Comparison of ENCODE assay signal across 8 mouse cellular contexts in the genomic region with DNA sequence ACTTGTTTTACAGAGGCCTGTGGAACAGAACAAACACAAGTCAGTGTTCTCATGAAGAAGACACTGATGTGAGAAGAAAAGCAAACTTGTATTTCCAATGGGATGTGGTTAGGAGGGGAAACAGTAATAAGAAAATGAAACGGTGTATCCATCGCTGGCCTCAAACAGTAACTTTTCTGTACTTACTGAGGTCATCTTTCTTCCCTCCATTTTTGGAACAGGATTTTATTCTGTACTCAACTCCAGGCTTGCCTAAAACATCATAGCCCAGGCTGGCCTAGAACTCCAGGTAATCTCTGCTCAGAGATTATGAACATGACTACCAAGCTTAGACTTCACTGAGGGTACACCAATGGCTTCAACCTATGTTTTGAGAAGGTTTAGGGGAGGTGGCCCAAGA. TPM values are rescaled to one million over a fixed set of nuclear protein-coding genes. Genes with fewer than 3 reads are reported as not detected.
DNase-seq lines count a peak whose midpoint lies in the region; ATAC-seq and TF ChIP-seq lines count a peak whose summit lies in the region.

No protein-coding gene starts in this region.

- no peaks in the 10 kb centered on the region for H3K27me3 ChIP-seq in megakaryocyte, embryonic 14.5 days (replicated peaks)
- no peaks in the 10 kb centered on the region for H3K27me3 ChIP-seq in forebrain, embryonic 13.5 days
- no peaks in the 10 kb centered on the region for H3K27me3 ChIP-seq in liver, adult 2 months (ENCODE audit: control insufficient read depth, insufficient read depth, low read length)
- H3K27me3 ChIP-seq in stomach, embryonic 16.5 days (ENCODE audit: control insufficient read depth, insufficient read depth, low read length), result no peaks in the 10 kb centered on the region

- no peaks in the 10 kb centered on the region for H3K79me2 ChIP-seq in liver, adult 2 months (ENCODE audit: control insufficient read depth, insufficient read depth, low read length)

- no peaks in the 10 kb centered on the region for H3K9me3 ChIP-seq in megakaryocyte, embryonic 14.5 days
- no peaks in the 10 kb centered on the region for H3K9me3 ChIP-seq in forebrain, embryonic 13.5 days (replicated peaks)
- H3K9me3 ChIP-seq in stomach, embryonic 16.5 days (replicated peaks; ENCODE audit: control insufficient read depth, low read length), result no peaks in the 10 kb centered on the region

- peaks cover 63% of the 10 kb centered on the region for H3K4me1 ChIP-seq in megakaryocyte, embryonic 14.5 days
- peaks cover 59% of the 10 kb centered on the region for H3K4me1 ChIP-seq in forebrain, embryonic 13.5 days
- peaks cover 8% of the 10 kb centered on the region for H3K4me1 ChIP-seq in liver, adult 2 months (ENCODE audit: control insufficient read depth, insufficient read depth, low read length)
- H3K4me1 ChIP-seq in stomach, embryonic 16.5 days (ENCODE audit: control insufficient read depth, insufficient read depth, low read length), result peaks cover 16% of the 10 kb centered on the region

- no peak for DNase-seq in liver, adult 2 months (ENCODE audit: extremely low read depth, low read depth, low spot score)
- DNase-seq in left cerebral cortex, adult 8-10 months (ENCODE audit: low spot score in 2 of 2), result no peak

- H3K27ac ChIP-seq in forebrain, embryonic 13.5 days, result no peak overlapping the region
- no peak overlapping the region; the same call in 1 of the 2 replicates for H3K27ac ChIP-seq in liver, adult 2 months (replicated peaks; ENCODE audit: insufficient read depth, low read depth, low read length)
- H3K27ac ChIP-seq in stomach, embryonic 16.5 days (ENCODE audit: low read length), result no peak overlapping the region

- peak overlapping the region; percentile 97 for H3K4me3 ChIP-seq in megakaryocyte, embryonic 14.5 days (replicated peaks)
- peak overlapping the region; percentile 92 for H3K4me3 ChIP-seq in forebrain, embryonic 13.5 days
- peak overlapping the region; percentile 98 for H3K4me3 ChIP-seq in liver, adult 2 months (ENCODE audit: insufficient read depth, low read depth, low read length)
- peak overlapping the region; percentile 86 for H3K4me3 ChIP-seq in stomach, embryonic 16.5 days (replicated peaks; ENCODE audit: low read length)

- TF ChIP-seq CTCF in liver, adult 2 months (IDR thresholded peaks at IDR 0.05; ENCODE audit: low read depth, low read length), result no peak

- peak overlapping the region; percentile 95 for H3K9ac ChIP-seq in forebrain, embryonic 13.5 days
- H3K9ac ChIP-seq in liver, adult 2 months (ENCODE audit: low read depth, low read length), result peak overlapping the region; percentile 14; the same call in 1 of the 2 replicates
- peak overlapping the region; percentile 90 for H3K9ac ChIP-seq in stomach, embryonic 16.5 days (ENCODE audit: low read length)

- H3K4me2 ChIP-seq in forebrain, embryonic 13.5 days, result peak overlapping the region; percentile 81
- peak overlapping the region; percentile 64 for H3K4me2 ChIP-seq in stomach, embryonic 16.5 days (ENCODE audit: low read depth, low read length)

- peaks cover 82% of the 10 kb centered on the region for H3K36me3 ChIP-seq in megakaryocyte, embryonic 14.5 days (replicated peaks; ENCODE audit: low read length)
- peaks cover 77% of the 10 kb centered on the region for H3K36me3 ChIP-seq in forebrain, embryonic 13.5 days (ENCODE audit: poor library complexity, severe bottlenecking)
- peaks cover 46% of the 10 kb centered on the region for H3K36me3 ChIP-seq in liver, adult 2 months (ENCODE audit: control insufficient read depth, insufficient read depth, low read length)
- peaks cover 50% of the 10 kb centered on the region for H3K36me3 ChIP-seq in stomach, embryonic 16.5 days (ENCODE audit: control insufficient read depth, insufficient read depth, low read length)

- no peak for ATAC-seq in megakaryocyte, adult 5-6 weeks (ENCODE audit: poor library complexity, severe bottlenecking)
- no peak for ATAC-seq in forebrain, embryonic 13.5 days
- no peak for ATAC-seq in stomach, embryonic 16.5 days (ENCODE audit: insufficient read depth, low FRiP score)
- ATAC-seq in megakaryocyte progenitor cell, adult 5-6 weeks (replicated peaks; ENCODE audit: poor library complexity), result no peak
- ATAC-seq in erythroid progenitor cell, adult 5-6 weeks (replicated peaks; ENCODE audit: low FRiP score, poor library complexity, severe bottlenecking), result no peak

- WGBS in forebrain, embryonic 13.5 days, result 94% methylated on average over 2 of the region's 2 CpGs
- 82% methylated on average over 2 of the region's 2 CpGs for WGBS in liver, adult 2 months
- WGBS in stomach, embryonic 16.5 days, result 82% methylated on average over 2 of the region's 2 CpGs

- no peak for TF ChIP-seq POLR2A in liver, adult 2 months (IDR thresholded peaks at IDR 0.05; ENCODE audit: extremely low read depth, insufficient read depth, low read length)

RNA-seq across cellular contexts. Expression of a gene that starts 1.1 kb away (rescaled TPM):
- polyA plus RNA-seq in megakaryocyte, embryonic 14.5 days (2012; ENCODE audit: insufficient read depth, low replicate concordance), result 338 and 623 TPM in 2 replicates
- 35.6 and 36.9 TPM in 2 replicates for total RNA-seq in megakaryocyte, adult 5-6 weeks (2015)
- total RNA-seq in megakaryocyte, adult 5-6 weeks (2017), result 27.6 and 29.5 TPM in 2 replicates
- 93.9 and 114 TPM in 2 replicates for polyA plus RNA-seq in forebrain, embryonic 13.5 days (2015; fragmentation: Nextera tagmentation; extraction: Ambion mirVana)
- total RNA-seq in liver, adult 2 months (2014; rRNA removed), result 28.2 and 40.7 TPM in 2 replicates
- polyA plus RNA-seq in liver, adult 2 months (2012; rRNA removed), result 52.0 and 68.4 TPM in 2 replicates
- 106 and 122 TPM in 2 replicates for polyA plus RNA-seq in stomach, embryonic 16.5 days (2015; fragmentation: Nextera tagmentation; extraction: Ambion mirVana)
- 30.2 and 34.4 TPM in 2 replicates for total RNA-seq in megakaryocyte progenitor cell, adult 5-6 weeks (2015)
- total RNA-seq in megakaryocyte progenitor cell, adult 5-6 weeks (2017), result 26.2 and 26.3 TPM in 2 replicates
- 273 and 355 TPM in 2 replicates for total RNA-seq in erythroid progenitor cell, adult 5-6 weeks (2015; ENCODE audit: low replicate concordance)
- 296 and 306 TPM in 2 replicates for total RNA-seq in erythroid progenitor cell, adult 5-6 weeks (2017; ENCODE audit: low replicate concordance)
- 10 to 100 TPM; 72.4 to 90.1 (median 79.4) TPM for total RNA-seq in left cerebral cortex, adult 8-10 months (2022)

RNA-seq across cellular contexts. Expression of a gene that starts 7.3 kb away (rescaled TPM):
- 235 and 510 TPM in 2 replicates for polyA plus RNA-seq in megakaryocyte, embryonic 14.5 days (2012; ENCODE audit: insufficient read depth, low replicate concordance)
- 163 and 187 TPM in 2 replicates for total RNA-seq in megakaryocyte, adult 5-6 weeks (2015)
- 821 and 830 TPM in 2 replicates for total RNA-seq in megakaryocyte, adult 5-6 weeks (2017)
- polyA plus RNA-seq in forebrain, embryonic 13.5 days (2015; fragmentation: Nextera tagmentation; extraction: Ambion mirVana), result 549 and 569 TPM in 2 replicates
- 411 and 458 TPM in 2 replicates for total RNA-seq in liver, adult 2 months (2014; rRNA removed)
- polyA plus RNA-seq in liver, adult 2 months (2012; rRNA removed), result 308 and 349 TPM in 2 replicates
- 1,028 and 1,118 TPM in 2 replicates for polyA plus RNA-seq in stomach, embryonic 16.5 days (2015; fragmentation: Nextera tagmentation; extraction: Ambion mirVana)
- 1,060 and 1,133 TPM in 2 replicates for total RNA-seq in megakaryocyte progenitor cell, adult 5-6 weeks (2015)
- 4,756 and 5,574 TPM in 2 replicates for total RNA-seq in megakaryocyte progenitor cell, adult 5-6 weeks (2017)
- total RNA-seq in erythroid progenitor cell, adult 5-6 weeks (2015; ENCODE audit: low replicate concordance), result 261 and 337 TPM in 2 replicates
- total RNA-seq in erythroid progenitor cell, adult 5-6 weeks (2017; ENCODE audit: low replicate concordance), result 660 and 677 TPM in 2 replicates
- 100 to 1,000 TPM; 333 to 426 (median 383) TPM for total RNA-seq in left cerebral cortex, adult 8-10 months (2022)

RNA-seq across cellular contexts. Expression of a gene that starts 8.1 kb away (rescaled TPM):
- polyA plus RNA-seq in megakaryocyte, embryonic 14.5 days (2012; ENCODE audit: insufficient read depth, low replicate concordance), result 37.4 and 49.3 TPM in 2 replicates
- 6.3 and 6.6 TPM in 2 replicates for total RNA-seq in megakaryocyte, adult 5-6 weeks (2015)
- total RNA-seq in megakaryocyte, adult 5-6 weeks (2017), result 13.9 and 20.5 TPM in 2 replicates
- polyA plus RNA-seq in forebrain, embryonic 13.5 days (2015; fragmentation: Nextera tagmentation; extraction: Ambion mirVana), result 42.6 and 47.0 TPM in 2 replicates
- total RNA-seq in liver, adult 2 months (2014; rRNA removed), result 26.7 and 28.1 TPM in 2 replicates
- polyA plus RNA-seq in liver, adult 2 months (2012; rRNA removed), result 29.8 and 34.2 TPM in 2 replicates
- polyA plus RNA-seq in stomach, embryonic 16.5 days (2015; fragmentation: Nextera tagmentation; extraction: Ambion mirVana), result 42.0 and 49.5 TPM in 2 replicates
- 21.4 and 21.9 TPM in 2 replicates for total RNA-seq in megakaryocyte progenitor cell, adult 5-6 weeks (2015)
- 51.2 and 57.4 TPM in 2 replicates for total RNA-seq in megakaryocyte progenitor cell, adult 5-6 weeks (2017)
- total RNA-seq in erythroid progenitor cell, adult 5-6 weeks (2015; ENCODE audit: low replicate concordance), result 6.7 and 7.6 TPM in 2 replicates
- total RNA-seq in erythroid progenitor cell, adult 5-6 weeks (2017; ENCODE audit: low replicate concordance), result 11.3 and 16.4 TPM in 2 replicates
- total RNA-seq in left cerebral cortex, adult 8-10 months (2022), result 10 to 100 TPM; 23.3 to 28.4 (median 24.7) TPM

RNA-seq across cellular contexts. Expression of a gene that starts 16.8 kb away (rescaled TPM):
- 3.1 TPM in 1 of 2 replicates, not detected in the other for polyA plus RNA-seq in megakaryocyte, embryonic 14.5 days (2012; ENCODE audit: insufficient read depth, low replicate concordance)
- total RNA-seq in megakaryocyte, adult 5-6 weeks (2015), result 1.4 and 2.6 TPM in 2 replicates
- total RNA-seq in megakaryocyte, adult 5-6 weeks (2017), result 0.28 and 4.4 TPM in 2 replicates
- 7.3 and 8.2 TPM in 2 replicates for polyA plus RNA-seq in forebrain, embryonic 13.5 days (2015; fragmentation: Nextera tagmentation; extraction: Ambion mirVana)
- total RNA-seq in liver, adult 2 months (2014; rRNA removed), result 0.94 and 1.8 TPM in 2 replicates
- 2.0 and 2.6 TPM in 2 replicates for polyA plus RNA-seq in liver, adult 2 months (2012; rRNA removed)
- 6.0 and 7.2 TPM in 2 replicates for polyA plus RNA-seq in stomach, embryonic 16.5 days (2015; fragmentation: Nextera tagmentation; extraction: Ambion mirVana)
- 2.2 and 2.4 TPM in 2 replicates for total RNA-seq in megakaryocyte progenitor cell, adult 5-6 weeks (2015)
- 1.7 and 4.0 TPM in 2 replicates for total RNA-seq in megakaryocyte progenitor cell, adult 5-6 weeks (2017)
- 2.5 and 3.8 TPM in 2 replicates for total RNA-seq in erythroid progenitor cell, adult 5-6 weeks (2015; ENCODE audit: low replicate concordance)
- total RNA-seq in erythroid progenitor cell, adult 5-6 weeks (2017; ENCODE audit: low replicate concordance), result 5.4 and 6.7 TPM in 2 replicates
- 1 to 10 TPM; 8.4 to 9.7 (median 8.9) TPM for total RNA-seq in left cerebral cortex, adult 8-10 months (2022)

RNA-seq across cellular contexts. Expression of a gene that starts 17.4 kb away (rescaled TPM):
- 30.7 and 64.8 TPM in 2 replicates for polyA plus RNA-seq in megakaryocyte, embryonic 14.5 days (2012; ENCODE audit: insufficient read depth, low replicate concordance)
- total RNA-seq in megakaryocyte, adult 5-6 weeks (2015), result 11.6 and 17.3 TPM in 2 replicates
- 49.7 and 53.4 TPM in 2 replicates for total RNA-seq in megakaryocyte, adult 5-6 weeks (2017)
- 123 and 127 TPM in 2 replicates for polyA plus RNA-seq in forebrain, embryonic 13.5 days (2015; fragmentation: Nextera tagmentation; extraction: Ambion mirVana)
- total RNA-seq in liver, adult 2 months (2014; rRNA removed), result 11.0 and 13.6 TPM in 2 replicates
- 24.1 and 32.4 TPM in 2 replicates for polyA plus RNA-seq in liver, adult 2 months (2012; rRNA removed)
- polyA plus RNA-seq in stomach, embryonic 16.5 days (2015; fragmentation: Nextera tagmentation; extraction: Ambion mirVana), result 85.9 and 91.5 TPM in 2 replicates
- 33.3 and 51.2 TPM in 2 replicates for total RNA-seq in megakaryocyte progenitor cell, adult 5-6 weeks (2015)
- 173 and 193 TPM in 2 replicates for total RNA-seq in megakaryocyte progenitor cell, adult 5-6 weeks (2017)
- total RNA-seq in erythroid progenitor cell, adult 5-6 weeks (2015; ENCODE audit: low replicate concordance), result 11.2 and 19.7 TPM in 2 replicates
- total RNA-seq in erythroid progenitor cell, adult 5-6 weeks (2017; ENCODE audit: low replicate concordance), result 29.4 and 35.6 TPM in 2 replicates
- total RNA-seq in left cerebral cortex, adult 8-10 months (2022), result 10 to 100 TPM; 39.6 to 48.5 (median 43.7) TPM

Comparison
In these comparisons a context has a peak if more than half of its experiments do, and no peak if none do; other contexts are left out.
1. H3K9ac ChIP-seq: peak in every context shown above with its lines; median percentile 95 in forebrain, embryonic 13.5 days; 90 in stomach, embryonic 16.5 days; 14 in liver, adult 2 months.